Mouse (Mus musculus) G1E (cell line): Measurements from ENCODE around the gene Ddn.
A peak's percentile ranks its signal among the peaks of the same experiment; 100 is the strongest.

Source experiments
- CTCF ChIP-seq: IDR thresholded peaks from 2 replicates; pipeline ENCODE4 v1.5.1; 2012; ENCODE audit warnings: low read depth, low read length, inconsistent platforms, mixed read lengths
- GATA1 ChIP-seq: IDR thresholded peaks from 2 replicates; pipeline ENCODE4 v1.6.1; 2012; ENCODE audit warnings: borderline replicate concordance, low read length, inconsistent platforms, mixed read lengths
- GATA2 ChIP-seq: IDR thresholded peaks from 2 replicates; pipeline ENCODE4 v1.6.1; 2012; ENCODE audit warnings: low read depth, low read length, inconsistent platforms, borderline replicate concordance
- POLR2AphosphoS5 ChIP-seq: IDR thresholded peaks from 2 replicates; pipeline ENCODE4 v1.6.1; 2012; ENCODE audit warnings: low read depth, low read length, inconsistent platforms; ENCODE audit not compliant: insufficient replicate concordance

DNA sequence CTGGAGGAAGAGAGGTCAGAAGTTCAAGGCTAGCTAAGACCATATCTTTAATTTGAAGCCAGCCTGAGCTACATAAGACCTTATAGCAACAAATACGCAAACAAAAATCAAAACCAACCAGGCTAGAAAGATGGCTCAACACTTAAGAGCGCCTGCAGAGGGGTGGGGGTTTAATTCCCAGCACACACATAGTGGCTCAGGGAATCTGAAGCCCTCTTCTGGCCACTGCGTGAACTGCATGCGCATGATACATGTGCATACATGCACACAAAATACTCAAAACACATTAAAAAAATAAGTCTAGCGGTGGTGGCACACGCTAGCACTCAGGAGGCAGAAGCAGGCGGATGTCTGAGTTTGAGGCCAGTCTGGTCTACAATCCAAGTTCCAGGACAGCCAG lies 23.5 kb downstream of the Ddn start:
- TF ChIP-seq CTCF (peak; percentile 81; the same call in 1 of the 2 replicates), GATA2 (no peak), POLR2AphosphoS5 (no peak), GATA1 (no peak)
